Mouse (Mus musculus) kidney, postnatal 14 days (tissue): ENCODE data around the gene Stk38.

Source experiments
- DNase-seq: peaks from one replicate; pipeline ENCODE4 v3.0.0; 2022; ENCODE audit warnings: mixed read lengths

Stk38 gene

DNA sequence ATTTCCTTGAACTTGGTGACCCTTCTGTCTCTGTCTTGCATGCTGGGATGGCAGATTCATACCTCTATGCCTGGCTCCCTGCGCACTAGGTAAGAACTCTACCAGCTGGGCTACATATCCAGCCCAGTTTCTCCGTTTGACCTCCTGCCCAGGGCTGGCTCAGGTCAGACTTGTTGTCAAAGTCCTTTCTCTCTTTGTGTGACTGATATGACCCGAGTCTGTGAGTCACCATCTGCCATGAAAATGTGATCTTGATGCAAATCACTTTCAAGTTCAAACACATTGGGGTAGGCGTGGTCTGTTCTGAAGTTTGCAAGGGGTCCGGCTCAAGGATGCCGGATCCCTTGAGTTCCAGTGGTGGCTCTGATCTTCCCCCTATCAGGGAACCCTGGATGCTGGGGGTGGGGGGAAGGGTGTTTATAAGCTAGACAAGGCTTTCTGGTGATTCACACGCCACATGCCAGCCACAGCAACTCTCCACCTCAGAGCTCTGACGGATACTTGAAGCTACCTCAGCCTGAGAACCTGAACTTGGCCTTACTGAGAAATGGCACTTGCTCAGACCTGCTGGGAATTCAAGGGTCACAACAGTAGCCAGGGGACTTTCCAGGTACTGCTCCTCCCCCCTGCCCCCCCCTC is 82.7 kb downstream of the Stk38 start:
- DNase-seq = no peak

DNA sequence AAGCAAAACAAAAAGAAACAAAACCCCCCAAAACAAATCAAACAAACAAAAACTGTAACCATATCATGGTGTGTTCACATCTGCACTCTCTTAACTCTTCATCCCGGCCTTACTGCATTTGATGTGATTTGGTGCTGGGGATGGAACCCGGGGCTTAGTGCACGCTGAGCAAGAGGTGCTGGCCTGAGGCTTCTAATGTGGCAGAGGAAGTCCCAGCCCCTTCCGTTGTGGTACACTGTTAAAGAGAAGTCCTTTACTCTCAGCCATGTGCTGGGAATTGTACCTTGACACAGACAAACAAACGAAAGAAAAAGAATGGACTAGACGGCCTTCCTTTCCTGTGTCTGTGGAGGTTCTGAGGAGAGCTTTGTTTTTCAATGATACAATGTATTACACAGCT is 85.7 kb downstream of the Stk38 start:
- no peak for DNase-seq

DNA sequence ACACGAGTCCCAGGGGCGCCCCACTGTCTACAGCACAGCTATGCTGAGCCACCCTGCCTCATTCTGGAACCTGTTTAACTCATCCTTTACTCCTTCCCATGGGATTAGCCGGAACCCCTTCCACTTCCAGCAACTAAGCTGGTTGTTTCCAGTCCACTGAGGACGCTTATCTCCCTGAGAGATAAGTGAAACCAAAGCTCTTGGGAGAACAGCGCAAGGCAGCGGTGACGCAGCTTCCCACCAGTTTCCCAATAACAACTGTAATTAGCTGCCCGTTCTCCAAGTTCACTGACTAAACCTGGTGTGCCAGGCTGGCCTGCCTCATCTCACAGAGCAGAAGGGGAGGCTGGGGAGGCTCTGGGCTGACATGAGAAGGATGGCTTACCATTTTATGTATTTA is 86.7 kb downstream of the Stk38 start:
- no peak for DNase-seq
